Mouse (Mus musculus): ENCODE measurements around the gene Pkp3.

The Pkp3 gene

GRCm38 (mm10) chr7:141092051-141092735 lies 14.2 kb downstream of the Pkp3 start:
- DNase-seq (ENCODE audit: low read depth, low spot score), result peak; percentile 92

- no peak for DNase-seq (ENCODE audit: low read depth, low spot score)
Observed at GRCm38 (mm10) chr7:141093950-141094349, 15.9 kb downstream of the Pkp3 start.

DNA sequence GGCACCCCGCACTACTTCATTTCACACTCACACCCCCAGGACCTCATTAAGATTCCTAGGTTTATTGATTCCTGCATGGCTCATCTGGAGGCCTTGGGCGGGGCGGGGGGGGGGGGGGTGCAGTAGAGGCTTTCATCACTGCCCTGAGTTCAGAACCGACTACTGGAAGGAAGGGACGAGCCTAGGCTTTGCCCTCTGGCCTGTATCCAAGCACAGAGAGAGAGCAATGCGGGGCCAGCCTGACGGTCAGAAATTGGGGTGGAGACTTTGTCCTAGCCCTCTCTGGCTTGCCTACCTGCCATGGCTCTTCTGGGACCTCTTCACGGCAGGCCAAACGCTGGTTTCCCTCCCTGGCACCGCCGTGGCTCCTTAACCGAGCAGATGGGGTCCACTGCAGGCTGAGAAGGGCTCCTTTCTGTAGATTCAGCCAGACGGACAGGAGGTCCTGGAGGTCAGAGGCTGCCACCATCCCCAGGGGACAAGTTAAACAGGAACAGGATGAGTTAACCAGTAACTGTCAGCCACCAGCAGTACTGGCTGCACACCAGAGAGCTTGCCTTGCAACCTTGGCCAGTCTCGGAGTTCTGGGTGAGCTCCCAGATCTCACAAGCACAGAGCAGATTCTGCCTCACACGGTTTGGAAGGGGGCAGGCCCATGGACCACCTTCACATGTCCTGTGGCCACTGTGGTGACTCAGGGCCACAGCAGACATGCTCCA lies 16.6 kb downstream of the Pkp3 start:
- no peak for DNase-seq (ENCODE audit: low read depth, low spot score)

DNA sequence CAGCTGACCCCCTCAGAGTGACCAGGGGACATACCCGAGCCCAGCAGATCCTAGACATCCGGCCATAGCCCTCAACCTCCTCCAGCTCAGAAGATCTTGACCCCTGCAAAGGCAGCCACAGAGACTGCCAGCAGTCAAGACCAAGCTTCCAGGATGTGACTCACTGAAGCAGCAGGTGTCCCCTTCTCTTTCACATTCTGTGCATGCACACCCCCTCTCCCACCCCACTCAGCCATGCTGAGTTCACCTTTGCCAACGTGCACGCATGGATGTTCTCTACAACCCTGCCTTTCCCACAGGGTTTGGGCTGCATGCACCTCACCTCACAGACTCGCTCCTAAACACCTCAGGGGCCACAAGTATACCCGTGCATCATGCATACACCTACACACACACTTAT lies 18.0 kb downstream of the Pkp3 start:
- peak; percentile 57 for DNase-seq (ENCODE audit: low read depth, low spot score)

DNA sequence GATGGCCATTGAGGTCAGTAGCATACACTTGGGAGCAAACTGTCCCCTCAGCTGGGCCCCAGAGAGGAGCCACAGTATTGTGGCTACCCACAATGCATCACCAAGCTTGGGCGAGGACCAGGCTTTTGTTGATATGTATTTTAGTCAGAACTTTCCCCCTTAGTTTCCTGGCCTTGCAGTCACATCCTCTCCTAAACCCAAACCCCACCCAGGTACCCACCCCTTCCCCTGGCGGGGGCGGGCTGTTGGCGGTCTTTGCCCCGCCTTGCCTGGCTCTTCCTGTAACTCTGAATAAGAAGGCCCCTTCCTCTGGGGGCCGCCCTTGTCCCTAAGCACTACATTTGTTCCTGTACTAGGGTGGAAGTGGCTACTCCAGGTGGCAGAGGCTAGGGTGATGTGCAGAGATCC lies 18.6 kb downstream of the Pkp3 start:
- peak; percentile 92 for DNase-seq (ENCODE audit: low read depth, low spot score)

DNA sequence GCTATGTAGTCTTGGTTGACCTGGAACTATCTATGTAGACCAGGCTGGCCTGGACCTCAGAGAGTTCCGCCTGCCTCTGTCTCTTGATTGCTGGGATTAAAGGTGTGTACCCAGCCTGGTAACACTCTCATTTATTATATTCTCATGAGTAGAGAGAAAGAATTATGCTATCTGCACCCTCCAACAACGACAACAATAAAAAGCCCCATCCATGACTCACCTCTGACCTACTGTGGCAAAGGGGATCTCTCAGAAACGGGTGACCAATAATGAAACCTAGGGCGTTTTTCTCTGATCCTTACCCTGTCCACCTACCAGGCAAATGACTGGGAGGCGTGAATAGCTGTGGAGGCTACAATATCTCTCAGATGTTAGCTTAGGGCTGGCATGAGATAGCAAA lies 19.2 kb downstream of the Pkp3 start:
- peak; percentile 50 for DNase-seq (ENCODE audit: low read depth, low spot score)

- DNase-seq (ENCODE audit: low read depth, low spot score), result peak; percentile 81
Observed at GRCm38 (mm10) chr7:141099911-141100691, 22.1 kb downstream of the Pkp3 start, which contains the start of gene Sigirr. Sigirr (minus strand) TSS chr7:141100572.

DNA sequence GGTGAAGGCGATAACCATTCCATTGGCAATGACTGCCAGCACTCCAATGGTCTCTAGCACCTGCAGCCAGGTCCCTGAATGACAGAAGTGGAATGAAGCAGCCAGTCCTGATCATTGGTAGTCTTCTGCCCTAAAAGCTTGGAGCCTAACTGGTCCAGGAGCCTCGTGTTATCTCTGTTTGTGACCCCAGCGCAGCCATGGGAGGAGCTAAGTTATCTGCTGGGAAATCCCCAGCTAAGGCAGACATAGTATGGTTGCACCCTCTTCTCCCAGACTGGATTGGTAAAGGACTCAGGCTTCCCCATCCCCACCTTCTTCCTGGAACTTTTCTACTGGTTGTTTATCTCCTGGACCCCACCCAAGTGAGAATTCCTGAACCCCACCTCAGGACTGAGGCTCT lies 25.1 kb downstream of the Pkp3 start:
- no peak for DNase-seq (ENCODE audit: low read depth, low spot score)

DNA sequence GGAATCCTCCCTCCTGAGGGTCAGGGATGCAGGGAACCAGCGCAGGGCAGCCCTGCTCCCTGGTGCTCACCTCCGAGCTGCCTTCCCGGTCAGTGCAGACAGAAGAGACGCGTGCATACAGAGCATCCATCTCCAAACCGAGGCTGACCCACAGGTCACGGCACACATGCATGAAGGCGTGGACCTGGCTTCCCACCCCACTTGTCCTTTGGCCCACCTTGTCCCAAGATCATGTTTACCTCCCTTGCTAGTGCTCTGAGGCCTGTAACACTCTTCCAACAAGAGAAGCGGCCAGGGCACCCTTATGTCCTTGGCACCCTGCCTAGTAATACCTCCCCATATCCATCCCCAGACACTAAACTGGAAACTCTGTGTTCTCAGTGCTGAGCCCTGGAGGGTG lies 37.9 kb downstream of the Pkp3 start:
- DNase-seq (ENCODE audit: low read depth, low spot score), result no peak

- no peak for DNase-seq (ENCODE audit: low read depth, low spot score)
Observed at GRCm38 (mm10) chr7:141117636-141118035, 39.6 kb downstream of the Pkp3 start, which contains the start of gene Ano9. Ano9 (minus strand) TSS chr7:141117806.

DNA sequence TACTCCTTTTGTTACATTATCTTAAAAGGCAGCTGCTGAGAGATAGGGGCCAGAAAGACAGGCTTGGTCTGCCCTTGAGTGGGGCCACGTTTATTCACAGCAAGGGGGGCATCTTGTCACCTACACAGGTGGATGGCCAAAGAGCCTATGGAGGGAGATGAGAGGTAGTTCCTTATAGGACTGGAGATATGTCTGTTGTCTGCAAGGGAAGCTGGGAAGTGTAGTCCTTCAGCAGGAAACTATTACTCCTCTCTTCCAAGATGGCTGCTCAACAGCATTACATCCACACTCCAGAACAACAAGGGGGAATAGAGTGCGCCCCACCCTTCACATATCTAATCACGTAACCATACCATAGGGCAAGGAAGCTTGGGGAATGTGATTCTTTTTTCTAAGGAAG lies 41.5 kb downstream of the Pkp3 start:
- no peak for DNase-seq (ENCODE audit: low read depth, low spot score)

GRCm38 (mm10) chr7:141120605-141121004 lies 42.6 kb downstream of the Pkp3 start:
- DNase-seq (ENCODE audit: low read depth, low spot score), result no peak

- no peak for DNase-seq (ENCODE audit: low read depth, low spot score)
Observed at GRCm38 (mm10) chr7:141121051-141121531, 43.1 kb downstream of the Pkp3 start.

GRCm38 (mm10) chr7:141122245-141122644 lies 44.2 kb downstream of the Pkp3 start, which contains the start of gene Ptdss2:
Ptdss2 (plus strand) TSS chr7:141122382.
- peak; percentile 15 for DNase-seq (ENCODE audit: low read depth, low spot score)

- DNase-seq (ENCODE audit: low read depth, low spot score), result peak; percentile 96
Observed at GRCm38 (mm10) chr7:141122689-141123516, 44.9 kb downstream of the Pkp3 start.

DNA sequence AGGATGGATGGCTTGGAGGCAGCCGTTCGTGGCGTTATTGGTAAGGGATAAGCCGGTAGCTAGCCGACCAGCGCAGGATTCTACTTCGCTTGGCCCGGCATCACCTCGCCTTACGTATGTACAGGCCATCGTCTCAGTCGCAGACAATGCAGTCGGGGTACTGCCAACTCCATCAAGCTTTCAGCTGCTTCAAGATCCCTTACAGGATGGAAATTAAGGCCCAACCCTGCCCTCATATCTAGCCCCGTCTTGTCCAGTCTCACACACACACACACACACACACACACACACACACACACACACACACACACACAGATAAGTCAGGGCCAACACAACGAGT lies 45.5 kb downstream of the Pkp3 start:
- DNase-seq (ENCODE audit: low read depth, low spot score), result no peak

GRCm38 (mm10) chr7:141131024-141131820 lies 53.2 kb downstream of the Pkp3 start:
- peak; percentile 93 for DNase-seq (ENCODE audit: low read depth, low spot score)

- DNase-seq (ENCODE audit: low read depth, low spot score), result no peak
Observed at GRCm38 (mm10) chr7:141131904-141132755, 54.1 kb downstream of the Pkp3 start.

Measured in CD4-positive, CD25-positive, alpha-beta regulatory T cell, adult 2 months (primary cell).